Mouse (Mus musculus): ENCODE measurements around the gene Cd200r2. TPM values are rescaled to one million over a fixed set of nuclear protein-coding genes. Genes with fewer than 3 reads are reported as not detected.

Gene Cd200r2
- not detected in 2 replicates for polyA plus RNA-seq (2012)

DNA sequence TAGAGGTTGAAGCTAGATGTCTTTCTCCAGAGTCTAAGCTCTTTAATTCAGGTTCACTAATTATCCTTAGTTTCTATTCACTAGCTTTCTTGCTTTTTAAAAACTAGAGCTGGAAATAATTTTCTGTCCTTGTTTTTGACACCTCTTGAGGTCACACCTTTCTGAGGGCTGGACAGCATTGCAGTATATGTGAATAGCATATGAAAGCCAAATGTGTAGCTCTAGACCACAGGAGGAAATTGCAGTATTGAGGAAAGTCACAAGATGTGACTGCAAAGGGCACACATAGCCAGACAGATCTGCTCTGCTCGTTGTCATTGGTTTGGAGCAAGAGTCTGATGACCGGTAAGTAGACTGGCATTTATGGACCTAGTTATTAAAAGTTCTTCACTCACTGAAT lies at the start of gene Cd200r2:
Cd200r2 (plus strand) TSS at position 301 of the 400 bp plus-strand sequence.
- no peak for TF ChIP-seq GATA1 (IDR thresholded peaks at IDR 0.05; ENCODE audit: low read length)

DNA sequence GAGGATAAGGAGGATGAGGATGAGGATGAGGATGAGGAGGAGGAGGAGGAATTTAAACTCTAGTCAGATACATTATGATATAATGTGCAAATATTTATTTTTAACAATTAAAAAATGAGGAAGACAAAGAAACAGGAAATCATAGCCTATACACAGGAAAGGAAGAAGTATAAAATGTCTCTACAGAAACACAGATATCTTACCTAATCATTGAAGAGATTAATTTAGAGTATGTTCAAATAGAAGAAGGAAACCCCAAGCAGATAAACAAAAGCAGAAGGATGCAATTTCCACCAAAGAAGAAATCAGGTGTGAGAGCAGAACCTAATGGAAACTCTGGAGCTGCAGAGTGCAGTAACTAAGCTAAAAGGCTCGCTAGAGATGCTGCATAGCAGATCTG lies 48.9 kb upstream of the Cd200r2 start:
- no peak for TF ChIP-seq GATA1 (IDR thresholded peaks at IDR 0.05; ENCODE audit: low read length)

- TF ChIP-seq GATA1 (IDR thresholded peaks at IDR 0.05; ENCODE audit: low read length): peak; percentile 76
Measured at GRCm38 (mm10) chr16:44820545-44820944, 46.4 kb upstream of the Cd200r2 start.

DNA sequence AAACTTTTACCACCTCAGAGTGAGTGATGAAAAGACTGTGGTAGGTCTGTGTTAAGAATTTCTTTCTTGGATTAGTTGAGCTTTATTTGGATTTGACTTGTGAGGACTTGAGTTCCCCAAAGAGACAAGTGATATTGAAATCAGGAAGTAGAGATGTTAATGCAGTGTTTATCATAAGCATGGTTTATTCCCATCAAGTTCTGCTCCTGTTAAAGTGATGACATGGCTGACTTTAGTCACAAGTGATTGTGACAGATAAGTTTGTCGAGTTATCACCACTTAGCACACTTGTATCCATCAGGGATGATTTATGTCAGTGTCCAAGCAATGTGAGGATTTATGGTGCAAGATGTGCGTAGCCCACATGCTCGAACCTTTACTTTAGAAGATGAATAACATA lies 34.6 kb upstream of the Cd200r2 start:
- TF ChIP-seq GATA1 (IDR thresholded peaks at IDR 0.05; ENCODE audit: low read length): peak; percentile 23

DNA sequence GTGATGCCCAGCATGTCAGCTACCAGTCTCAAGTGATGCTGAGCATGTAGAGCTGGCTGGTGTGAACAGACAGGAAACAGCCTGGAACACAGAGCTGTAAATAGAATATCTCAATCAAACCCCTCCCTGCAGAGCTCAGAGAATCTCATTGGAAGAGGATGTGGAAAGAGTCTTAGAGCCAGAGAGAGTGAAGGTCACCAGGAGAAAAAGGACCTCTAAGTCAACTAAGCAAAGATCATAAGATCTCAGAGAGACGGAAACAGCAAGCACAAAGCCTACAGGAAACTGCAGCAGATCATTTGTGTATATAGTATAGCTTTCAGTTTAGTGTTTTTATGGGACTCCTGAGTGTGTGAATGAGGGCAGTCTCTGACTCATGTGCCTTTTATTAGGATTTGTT lies 8.3 kb downstream of the Cd200r2 start:
- TF ChIP-seq GATA1 (IDR thresholded peaks at IDR 0.05; ENCODE audit: low read length): no peak

GRCm38 (mm10) chr16:44876625-44877024 lies 9.7 kb downstream of the Cd200r2 start:
- TF ChIP-seq GATA1 (IDR thresholded peaks at IDR 0.05; ENCODE audit: low read length): no peak

GRCm38 (mm10) chr16:44877595-44877994 lies 10.7 kb downstream of the Cd200r2 start:
- TF ChIP-seq GATA1 (IDR thresholded peaks at IDR 0.05; ENCODE audit: low read length): peak; percentile 35

DNA sequence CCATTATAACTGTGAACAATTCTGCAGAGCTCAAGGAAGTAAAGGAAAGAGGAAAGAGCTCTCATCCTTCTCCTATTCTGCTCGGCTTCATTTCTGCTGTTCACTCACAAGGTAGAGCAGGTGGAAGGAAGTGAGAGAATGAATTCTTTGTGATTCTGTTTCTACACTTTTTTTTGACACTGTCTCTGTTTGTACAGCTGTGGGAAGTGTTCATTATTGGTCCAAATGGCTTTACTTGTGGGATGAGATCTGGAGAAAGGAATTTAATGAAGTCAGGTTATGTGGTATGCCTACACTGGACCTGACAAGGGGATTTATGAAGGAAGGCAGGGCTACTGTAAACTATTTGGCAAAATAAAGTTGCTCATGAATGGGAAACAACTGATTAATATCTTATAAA lies 23.9 kb downstream of the Cd200r2 start:
- TF ChIP-seq GATA1 (IDR thresholded peaks at IDR 0.05; ENCODE audit: low read length): no peak

DNA sequence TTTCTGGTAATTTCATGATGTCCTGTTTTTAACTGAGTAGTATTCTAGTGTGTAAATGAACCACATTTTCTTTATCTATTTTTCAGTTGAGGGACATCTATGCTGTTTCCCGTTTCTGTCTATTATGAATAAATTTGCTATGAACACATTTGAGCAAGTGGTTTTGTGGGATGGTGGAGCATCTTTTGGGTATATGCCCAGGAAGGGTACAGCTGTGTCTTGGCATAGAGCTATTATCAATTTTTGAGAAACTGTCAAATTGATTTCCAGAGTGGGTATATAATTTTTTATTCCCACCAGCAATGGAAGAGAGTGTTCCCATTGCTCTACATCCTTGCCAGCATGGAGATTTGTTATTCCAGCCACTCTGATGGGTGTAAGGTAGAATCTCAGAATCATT lies 65.1 kb downstream of the Cd200r2 start:
- no peak for TF ChIP-seq GATA1 (IDR thresholded peaks at IDR 0.05; ENCODE audit: low read length)

GRCm38 (mm10) chr16:44943468-44943867 lies 76.6 kb downstream of the Cd200r2 start, which contains the start of gene Cd200r3:
Gene Cd200r3, plus strand, starts transcription at chr16:44943678.
- peak; percentile 34 for TF ChIP-seq GATA1 (IDR thresholded peaks at IDR 0.05; ENCODE audit: low read length)

GRCm38 (mm10) chr16:44951360-44952114 lies 84.6 kb downstream of the Cd200r2 start:
- no peak for TF ChIP-seq GATA1 (IDR thresholded peaks at IDR 0.05; ENCODE audit: low read length)

DNA sequence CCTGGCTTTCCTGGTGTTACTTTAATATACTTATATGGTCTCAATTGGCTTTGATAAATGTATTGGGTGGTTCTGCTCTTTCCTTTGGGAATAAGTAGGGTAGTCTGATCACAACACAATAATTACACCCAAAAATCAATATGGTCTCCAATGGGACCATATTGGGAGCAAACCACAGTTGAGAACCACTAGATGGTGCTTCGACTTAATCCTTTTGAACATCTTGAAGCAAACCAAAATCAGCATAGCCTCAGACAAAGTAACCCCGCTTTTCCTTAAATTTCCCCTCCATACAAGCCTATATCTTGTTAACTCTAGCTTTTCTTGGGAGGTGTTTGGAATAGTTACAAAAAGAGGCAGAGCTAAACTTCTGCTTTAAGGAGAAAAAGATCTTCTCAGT lies 95.4 kb downstream of the Cd200r2 start:
- TF ChIP-seq GATA1 (IDR thresholded peaks at IDR 0.05; ENCODE audit: low read length): no peak

DNA sequence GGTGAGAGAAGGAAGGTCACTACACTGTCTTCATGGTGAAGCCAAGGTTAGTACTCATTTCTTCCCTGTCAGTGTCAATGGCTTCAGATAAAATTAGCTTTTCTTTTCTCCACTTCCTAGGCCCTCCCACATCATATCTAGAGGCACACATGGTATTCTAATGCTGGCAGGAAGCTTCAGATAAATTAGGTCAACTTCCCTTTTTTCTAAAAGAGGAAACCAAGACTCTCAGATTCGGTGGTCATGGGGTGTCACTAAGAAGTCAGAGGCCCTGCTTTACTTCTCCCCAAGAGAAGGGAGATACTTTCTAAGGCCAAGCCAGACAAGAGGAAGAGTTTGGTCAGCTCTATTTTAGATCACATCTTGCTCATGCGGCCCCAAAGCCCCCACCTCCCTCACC lies 95.9 kb downstream of the Cd200r2 start:
- TF ChIP-seq GATA1 (IDR thresholded peaks at IDR 0.05; ENCODE audit: low read length): peak; percentile 81

GRCm38 (mm10) chr16:44964526-44965374 lies 97.9 kb downstream of the Cd200r2 start:
- no peak for TF ChIP-seq GATA1 (IDR thresholded peaks at IDR 0.05; ENCODE audit: low read length)

- no peak for TF ChIP-seq GATA1 (IDR thresholded peaks at IDR 0.05; ENCODE audit: low read length)
Measured at GRCm38 (mm10) chr16:44965428-44965827, 98.5 kb downstream of the Cd200r2 start.

Other genes with a start within 250 kb of the Cd200r2 start
- 5.9 and 9.0 TPM in 2 replicates for gene Nepro, start 142.8 kb upstream of the Cd200r2 start, polyA plus RNA-seq (2012)
- gene Gtpbp8, start 120.7 kb upstream of the Cd200r2 start, polyA plus RNA-seq (2012): 28.5 and 34.9 TPM in 2 replicates
- gene Cd200r1, start 101.4 kb upstream of the Cd200r2 start, polyA plus RNA-seq (2012): 0.40 and 0.69 TPM in 2 replicates
- gene Cd200r4, start 55.4 kb upstream of the Cd200r2 start, polyA plus RNA-seq (2012): 0.12 and 0.22 TPM in 2 replicates
- 0.06 and 0.14 TPM in 2 replicates for gene Cd200r3, start 76.6 kb downstream of the Cd200r2 start, polyA plus RNA-seq (2012)
- not detected in 2 replicates for gene Ccdc80, start 226.3 kb downstream of the Cd200r2 start, polyA plus RNA-seq (2012)